Mouse (Mus musculus): ENCODE data around the gene Fads6.

Gene Fads6

DNA sequence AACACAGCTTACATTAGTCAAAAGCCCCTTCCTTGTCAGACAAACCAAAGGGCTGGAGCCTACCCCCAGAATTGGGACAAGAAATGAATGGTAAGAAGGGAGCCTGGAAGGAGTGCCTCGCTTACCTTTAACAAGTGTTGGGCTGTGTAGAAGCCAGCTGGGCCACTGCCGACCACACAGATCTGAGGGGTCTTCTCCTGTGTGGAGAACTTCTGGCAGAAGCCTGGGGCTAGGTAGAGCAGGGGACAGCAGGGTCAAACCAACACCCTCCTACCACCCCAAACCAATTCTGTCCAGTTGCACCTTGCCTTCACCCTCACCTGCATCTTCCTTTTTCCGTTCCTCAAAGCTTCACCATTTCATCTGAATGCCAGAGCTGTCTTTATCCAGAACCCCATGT, 21.5 kb downstream of the Fads6 start:
- no peak for DNase-seq (ENCODE audit: low spot score in 2 of 2)

DNA sequence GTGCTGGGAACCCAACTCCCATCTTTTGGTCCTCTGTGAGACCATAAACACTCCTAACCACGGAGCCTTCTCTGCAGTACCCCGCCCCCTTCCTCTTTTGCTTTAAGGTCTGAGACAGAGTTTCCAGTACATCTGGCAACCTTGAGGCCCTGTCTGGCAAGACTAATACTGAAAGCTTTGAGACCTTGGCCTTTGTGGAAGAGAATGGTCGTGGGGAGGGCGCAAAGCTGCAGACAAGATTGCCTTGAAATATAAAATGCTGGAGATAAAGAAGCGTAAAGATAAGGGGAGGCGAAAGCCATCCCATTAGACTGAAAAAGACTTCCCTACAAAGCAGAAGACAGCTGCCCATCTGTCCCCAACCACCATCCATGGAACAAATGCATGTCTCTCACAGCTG, 22.0 kb downstream of the Fads6 start:
- DNase-seq (ENCODE audit: low spot score in 2 of 2) = no peak

DNA sequence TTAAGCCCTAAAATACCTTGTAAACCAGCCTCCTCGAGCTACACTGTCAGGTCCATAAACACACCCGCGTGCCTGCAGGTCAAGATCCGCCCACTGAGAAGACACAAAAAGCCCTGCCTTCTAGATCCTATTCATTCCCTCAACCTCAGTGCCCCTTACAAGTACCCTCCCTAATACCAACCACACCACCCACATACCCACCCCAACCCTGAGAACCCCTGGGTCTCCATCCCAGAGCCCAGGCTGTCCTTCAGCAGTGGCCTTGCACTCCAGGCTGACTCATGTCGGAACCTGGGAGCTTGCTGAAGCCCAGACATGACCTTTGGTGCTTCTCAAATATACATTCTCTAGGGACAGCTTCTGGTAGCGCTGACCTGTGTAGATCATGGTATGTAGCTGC, 22.7 kb downstream of the Fads6 start:
- no peak for DNase-seq (ENCODE audit: low spot score in 2 of 2)

DNA sequence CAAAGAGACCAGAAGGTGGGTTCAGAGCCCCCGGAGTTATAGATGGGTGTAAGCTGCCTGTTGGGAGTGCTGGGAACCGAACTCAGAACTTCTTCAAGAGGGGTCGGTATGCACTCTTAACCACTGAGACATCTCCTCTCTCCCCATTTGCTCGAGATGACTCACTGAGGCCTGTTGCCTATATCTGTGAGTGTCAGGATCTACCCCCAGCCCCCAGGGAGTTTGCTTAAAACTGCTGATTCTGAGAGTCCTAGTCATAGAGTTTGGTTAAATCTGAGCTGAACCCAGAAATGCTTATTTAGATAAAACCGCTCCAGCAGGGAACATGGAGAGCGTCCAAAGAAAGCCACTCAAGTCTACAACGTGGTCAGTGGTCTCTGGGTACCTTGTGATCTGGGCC, 23.3 kb downstream of the Fads6 start:
- no peak for DNase-seq (ENCODE audit: low spot score in 2 of 2)

DNA sequence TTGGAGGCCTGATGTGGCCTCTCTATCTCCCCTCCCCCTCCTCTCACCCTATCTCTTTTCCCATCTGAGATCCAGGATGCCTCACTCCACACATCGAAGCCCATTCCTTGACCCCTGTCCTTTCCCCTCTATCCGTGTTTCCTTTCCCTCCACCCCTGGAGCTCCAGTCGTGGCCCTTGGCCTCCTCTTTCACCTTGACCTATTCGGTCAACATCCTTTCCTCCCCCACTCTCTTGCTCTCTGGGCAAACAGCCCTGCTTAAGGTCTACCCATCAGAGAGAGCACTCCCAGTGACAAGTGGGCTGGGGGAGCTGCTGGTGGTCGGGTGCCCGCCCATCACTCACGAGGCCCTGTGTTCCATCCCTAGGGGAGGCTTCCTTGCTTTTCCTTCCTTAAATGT, 23.7 kb downstream of the Fads6 start:
- DNase-seq (ENCODE audit: low spot score in 2 of 2) = no peak

DNA sequence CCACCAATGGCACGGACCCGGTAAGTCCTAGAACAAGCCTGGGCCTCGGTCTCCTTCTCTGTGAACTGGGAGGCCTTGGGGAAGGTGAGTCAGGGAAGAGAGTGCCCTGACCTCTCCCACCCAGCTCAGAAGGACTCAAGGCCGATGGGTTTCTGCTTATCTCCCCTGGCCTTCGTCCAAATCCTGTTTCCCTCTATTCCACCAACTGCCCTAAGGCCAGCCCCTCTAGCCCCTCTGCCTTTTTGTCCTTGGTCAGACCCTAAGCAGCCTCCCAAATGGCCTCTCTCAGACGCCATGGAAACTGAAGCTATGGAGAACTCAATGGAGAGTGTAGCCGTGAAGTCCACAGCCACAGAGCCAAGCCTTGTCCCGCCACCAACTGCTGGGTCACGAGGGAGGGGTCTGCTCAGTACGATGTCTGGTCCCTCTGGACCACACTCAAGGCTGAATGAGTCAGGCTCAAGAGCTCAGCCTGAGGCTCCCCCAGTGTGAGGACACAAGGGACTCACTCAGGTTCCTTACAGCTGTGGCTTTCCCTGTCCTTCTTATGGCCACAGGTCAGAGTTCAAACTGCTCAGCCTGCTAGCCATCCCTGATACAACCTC, 24.5 kb downstream of the Fads6 start:
- DNase-seq (ENCODE audit: low spot score in 2 of 2) = no peak

DNA sequence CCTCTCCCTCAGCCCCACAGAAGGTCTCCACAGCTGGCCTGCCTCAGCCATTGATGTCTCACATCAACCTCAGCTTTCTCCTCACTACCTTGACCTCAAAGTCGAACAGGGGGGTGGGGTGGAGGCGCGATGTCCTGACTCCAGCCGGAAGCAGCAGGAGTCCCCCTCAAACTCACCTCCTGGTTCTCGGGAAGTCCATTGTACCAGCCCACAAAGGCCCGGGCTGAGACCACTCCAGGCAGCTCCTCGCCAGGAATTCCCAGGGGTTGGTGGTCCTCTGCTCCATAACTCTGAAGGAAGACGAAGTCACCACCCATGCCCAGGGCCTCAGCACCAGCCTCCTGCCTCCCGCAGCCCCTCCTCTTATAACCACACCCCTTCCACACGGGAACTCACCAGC, 26.0 kb downstream of the Fads6 start:
- DNase-seq (ENCODE audit: low spot score in 2 of 2) = no peak

DNA sequence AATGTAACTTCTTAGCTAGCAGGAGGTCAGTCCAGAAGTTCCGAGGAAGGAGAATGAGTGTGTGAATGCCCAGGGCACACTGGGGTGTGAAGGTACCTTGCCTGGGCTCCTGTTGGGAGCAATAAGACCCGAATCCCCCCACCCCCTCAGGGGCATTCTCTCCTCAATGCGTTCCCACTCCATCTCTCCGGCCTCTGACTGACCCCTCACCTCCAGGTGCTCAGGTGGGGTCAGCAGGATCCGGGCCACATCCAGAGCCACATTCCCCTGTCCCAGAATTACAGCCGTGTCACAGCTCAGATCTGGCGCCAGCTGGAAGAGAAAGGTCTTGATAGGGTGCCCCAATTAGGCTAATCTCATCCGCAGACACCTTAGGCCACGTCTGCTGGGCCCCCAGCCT, 26.4 kb downstream of the Fads6 start:
- DNase-seq (ENCODE audit: low spot score in 2 of 2) = no peak

DNA sequence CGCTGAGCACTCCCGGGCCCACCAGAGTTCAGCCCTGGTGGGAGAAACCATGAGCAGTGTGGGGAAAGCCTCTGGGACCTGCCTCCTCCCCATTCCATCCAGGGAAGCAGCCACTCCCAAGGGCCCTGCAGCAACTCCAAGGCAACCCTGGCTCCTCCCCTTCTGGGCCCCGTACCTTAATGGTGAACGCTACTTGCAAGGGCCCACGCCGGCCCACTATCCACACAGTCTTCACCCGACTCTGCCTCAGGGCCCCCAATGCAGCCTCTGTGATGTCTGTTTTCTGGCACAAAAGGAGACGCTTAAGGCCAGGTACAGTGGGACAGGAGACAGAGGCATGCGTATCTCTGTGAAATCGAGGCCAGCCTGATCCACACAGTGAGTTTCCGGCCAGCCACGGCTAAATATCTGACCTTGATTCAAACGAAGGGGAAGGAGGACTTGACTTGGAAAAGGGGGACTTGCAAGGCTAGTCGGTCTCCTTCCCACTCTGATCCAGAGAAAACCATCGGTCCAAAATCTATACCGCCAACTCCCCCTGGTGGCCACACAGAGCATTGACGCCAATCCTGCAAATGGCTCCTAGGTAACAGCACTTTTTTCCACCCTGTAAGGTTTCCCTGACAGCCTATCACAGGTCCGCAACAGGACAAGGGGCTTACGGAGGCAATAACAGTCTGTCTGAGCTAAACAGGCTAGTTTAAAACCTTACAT, 27.2 kb downstream of the Fads6 start:
- peak in 1 of 2 experiments; percentile 70 for DNase-seq (ENCODE audit: low spot score in 2 of 2)

DNA sequence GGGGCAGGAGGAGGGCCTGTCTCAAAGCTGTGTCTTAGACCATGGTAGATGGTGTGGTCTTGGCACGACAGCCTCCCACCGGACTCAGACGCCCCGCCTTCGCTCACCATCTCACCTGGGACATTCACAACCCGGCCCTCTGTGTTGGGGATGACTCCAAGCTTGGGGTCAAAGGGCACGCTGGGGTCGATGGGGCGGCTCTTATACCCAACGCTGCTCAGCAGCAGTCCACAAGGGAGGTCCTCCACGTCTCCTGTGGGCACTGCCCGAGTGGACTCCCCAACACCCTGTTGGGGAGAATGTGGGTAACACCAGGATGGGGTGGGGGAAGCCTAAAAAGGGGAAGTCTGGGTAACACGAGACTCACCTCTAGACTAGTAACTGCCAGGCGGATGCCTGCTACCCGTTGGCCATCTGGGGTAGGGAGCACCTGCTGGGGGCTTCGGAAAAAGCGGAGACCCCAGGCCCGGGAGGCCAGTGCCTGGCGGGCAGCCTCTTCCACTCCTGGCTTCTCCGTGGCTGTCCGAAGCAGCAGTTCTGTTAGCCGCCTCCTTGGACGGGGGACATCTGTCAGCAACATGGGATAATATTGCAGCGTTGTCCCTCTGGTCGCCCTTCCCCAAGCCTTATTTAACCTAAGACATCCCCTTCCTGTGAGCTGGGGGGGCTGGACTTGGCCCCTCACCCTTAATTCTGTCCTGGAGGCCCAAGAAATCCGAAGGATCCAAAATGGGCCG, 28.0 kb downstream of the Fads6 start:
- no peak for DNase-seq (ENCODE audit: low spot score in 2 of 2)

DNA sequence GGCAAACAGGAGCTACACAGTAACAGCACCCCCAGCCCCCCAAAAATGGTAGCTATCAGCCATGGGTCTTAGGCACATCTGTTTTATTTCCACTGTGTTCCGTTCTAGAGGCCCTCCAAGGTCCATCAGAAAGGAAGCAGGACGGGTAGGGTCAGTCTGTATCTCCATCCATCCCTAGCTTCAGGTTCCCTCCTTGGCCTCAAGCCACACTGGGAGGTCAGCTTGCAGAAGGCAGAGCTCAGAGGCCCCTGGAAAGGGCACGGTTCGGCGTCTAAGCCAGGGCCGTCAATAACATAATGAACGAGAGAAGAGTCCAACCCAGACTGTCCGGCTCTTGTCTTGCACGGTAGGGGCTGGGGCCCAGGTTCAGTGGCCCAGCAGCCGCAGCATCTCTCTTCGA, 29.5 kb downstream of the Fads6 start:
- DNase-seq (ENCODE audit: low spot score in 2 of 2) = no peak

DNA sequence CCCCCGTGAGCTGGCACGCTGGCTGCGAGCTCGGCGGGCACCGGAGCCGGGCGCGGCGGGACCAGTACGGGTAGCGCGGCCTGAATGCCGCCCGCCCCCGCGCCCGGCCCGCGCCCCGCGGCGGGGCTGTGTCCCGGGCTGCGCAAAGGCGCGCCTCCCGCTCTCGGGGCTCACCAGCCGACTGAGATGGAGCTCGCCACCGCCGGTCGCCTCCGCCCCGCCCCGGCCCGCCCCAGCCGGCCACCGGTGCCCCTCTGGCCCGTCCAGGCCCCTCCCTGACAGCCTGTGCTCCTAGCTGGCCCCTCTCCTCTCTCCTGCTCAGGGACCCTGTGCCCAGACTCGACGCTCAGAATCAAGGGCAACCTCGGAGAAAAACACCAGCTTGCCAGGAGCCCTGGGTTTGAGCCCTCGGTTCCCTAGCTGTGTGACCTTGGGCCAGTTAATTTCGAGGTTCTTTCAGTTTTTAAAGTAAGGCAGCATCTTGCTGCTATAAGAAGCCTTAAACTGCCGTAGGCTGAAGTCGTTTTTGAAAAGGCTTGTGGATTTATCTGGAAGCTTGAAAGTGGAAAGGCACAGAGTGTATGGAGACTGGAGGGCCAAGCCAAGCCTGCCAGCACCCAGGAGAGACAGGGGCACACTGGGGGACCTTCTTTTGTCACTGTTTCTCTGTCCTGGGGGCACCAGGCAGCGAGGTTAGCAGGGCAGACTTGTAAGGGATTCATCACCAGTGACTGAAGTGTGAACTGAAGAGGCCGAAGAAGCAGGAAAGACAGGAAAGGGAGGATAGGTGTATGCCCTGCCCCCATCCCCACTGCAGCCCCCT, 30.2 kb downstream of the Fads6 start, which contains the start of gene Grin2c:
Grin2c (minus strand) TSS at position 183 of the 823 bp plus-strand sequence.
- no peak for DNase-seq (ENCODE audit: low spot score in 2 of 2)

DNA sequence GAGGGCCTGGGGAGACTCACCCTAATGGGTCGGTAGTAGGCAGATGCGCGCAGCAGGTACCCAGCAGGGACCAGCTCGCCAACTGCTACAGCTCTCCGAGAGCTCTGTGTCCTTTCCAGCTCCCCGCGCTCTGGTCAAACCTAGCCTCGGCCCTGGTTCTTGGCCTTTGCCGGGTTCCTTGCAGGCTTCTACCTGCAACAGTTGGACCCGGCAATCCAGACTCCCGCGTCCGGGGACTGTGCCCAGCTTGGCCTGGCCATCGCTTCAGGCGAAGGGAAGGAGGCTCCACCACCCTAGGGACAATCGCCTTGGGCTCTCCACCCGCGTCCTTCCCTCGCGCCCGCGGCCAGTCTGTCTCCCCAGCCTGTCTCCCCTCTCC, 31.1 kb downstream of the Fads6 start:
- no peak for DNase-seq (ENCODE audit: low spot score in 2 of 2)

DNA sequence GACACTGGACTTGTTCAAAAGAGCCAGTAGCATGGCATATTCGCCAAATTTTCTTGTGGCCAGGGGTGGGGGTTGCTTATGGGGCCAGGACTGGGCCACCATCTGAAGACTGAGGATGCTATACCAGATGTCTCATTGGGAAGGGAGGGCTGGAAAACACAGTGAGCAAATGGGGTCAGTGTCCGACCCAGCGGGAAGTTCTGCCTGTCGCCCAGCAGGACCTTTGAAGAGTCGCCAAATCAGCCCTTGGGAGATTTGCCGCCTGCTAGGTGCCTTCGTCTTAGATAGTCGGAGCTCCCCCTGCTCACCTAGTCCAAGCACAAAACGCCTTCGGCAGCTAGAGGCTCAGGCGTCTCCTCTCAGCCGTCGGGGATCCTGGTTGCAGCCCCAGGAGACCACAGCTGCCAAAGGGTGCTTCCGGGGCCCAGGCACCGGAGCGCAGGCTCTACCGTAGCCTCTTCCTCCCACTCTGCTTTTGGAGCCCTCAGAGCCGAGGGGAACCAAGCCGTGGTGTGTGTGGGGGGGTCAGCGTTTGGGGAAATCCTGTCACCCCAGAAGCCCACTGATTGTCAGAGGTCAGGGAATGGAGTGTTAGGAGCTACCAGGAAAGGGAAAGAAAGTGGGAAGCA, 31.6 kb downstream of the Fads6 start:
- no peak for DNase-seq (ENCODE audit: low spot score in 2 of 2)

DNA sequence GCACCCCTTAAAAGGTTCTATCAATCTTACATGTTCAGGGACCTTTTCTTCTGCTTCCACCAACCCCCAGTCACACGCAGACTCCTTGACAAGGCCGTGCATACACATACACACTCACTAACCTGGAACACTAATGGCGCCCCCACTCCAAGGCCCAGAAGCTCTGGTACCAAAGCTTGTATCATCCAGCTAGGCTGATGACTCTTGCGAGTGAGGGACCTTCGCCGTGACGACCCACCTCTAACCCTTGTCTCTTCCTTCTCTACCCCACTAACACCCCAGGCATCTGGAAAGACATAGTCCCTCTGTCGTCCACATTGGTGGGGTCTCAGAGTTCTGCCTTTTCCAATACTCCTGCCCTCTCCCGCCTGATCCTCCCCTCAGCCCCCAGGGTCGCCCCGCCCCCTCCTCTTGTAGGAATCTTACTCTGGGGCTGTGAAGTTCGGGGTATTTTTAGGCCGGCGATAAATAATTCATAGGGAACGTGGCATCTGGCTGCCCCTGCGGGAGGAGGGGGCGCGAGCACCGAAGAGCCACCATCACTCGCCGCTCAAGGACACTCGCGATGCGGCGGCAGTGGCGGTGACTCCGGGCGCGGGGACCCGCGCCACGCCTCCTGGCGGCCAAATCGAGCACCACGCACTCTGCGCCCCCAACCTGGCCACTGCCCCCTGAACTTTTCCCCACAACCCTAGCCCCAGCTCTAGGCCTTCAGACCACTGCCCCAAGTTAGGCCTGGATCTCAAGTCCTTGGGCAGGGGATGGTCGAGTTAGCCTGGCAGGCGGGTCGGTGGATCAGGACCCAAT, 32.4 kb downstream of the Fads6 start:
- DNase-seq (ENCODE audit: low spot score in 2 of 2) = no peak

DNA sequence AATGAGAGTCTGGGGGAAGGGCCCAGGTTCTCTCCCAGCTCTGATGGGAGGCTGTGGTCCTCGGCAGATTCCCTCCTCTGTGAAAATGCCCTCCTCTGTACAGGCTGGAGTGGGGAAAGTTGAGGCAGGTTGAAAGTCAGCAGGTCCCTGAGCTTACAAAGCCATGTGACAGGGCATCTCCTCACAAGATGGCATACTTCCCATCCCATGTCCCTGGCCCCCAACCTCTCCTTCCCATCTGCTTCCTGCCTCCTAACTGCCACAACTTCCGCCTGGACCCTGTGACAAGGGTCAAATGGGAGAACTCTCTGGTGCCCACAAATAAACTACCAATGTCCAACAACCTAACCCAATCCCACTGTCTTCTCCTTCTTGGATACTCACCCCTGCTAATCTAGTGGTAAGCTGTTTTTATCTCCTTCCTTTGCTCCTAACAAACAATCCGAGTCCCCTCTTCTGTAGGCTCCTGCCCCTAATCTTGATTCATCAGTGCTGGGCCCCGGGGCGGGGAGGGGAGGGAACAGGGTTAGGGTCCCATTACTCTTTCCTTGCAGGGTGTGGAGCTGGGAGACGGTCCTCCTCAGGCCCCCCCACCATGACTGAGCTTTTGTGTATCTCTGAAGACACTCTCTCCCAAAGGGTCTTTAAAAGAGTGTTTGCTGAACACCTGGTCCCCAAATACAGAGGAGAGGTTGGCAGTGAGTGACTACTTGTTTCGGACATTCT, 33.2 kb downstream of the Fads6 start:
- DNase-seq (ENCODE audit: low spot score in 2 of 2) = no peak

DNA sequence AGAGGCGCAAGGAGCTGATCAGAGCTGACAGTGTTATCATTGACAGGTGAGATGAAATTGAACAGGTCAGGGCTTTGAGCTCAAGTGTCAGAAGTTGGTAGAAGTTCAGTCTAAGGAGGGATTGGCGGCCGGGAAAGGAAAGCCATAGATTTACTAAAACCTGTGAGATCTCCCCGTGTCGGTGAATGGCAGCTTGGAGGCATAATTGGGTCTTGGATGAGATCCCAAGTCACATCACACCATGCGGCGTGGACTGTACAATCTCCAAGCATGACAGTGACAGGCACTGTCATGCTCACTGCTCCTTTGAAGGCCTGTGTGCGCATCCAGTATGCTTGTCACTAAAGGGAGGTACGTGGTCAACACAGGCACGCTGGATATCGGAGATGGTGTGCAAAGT, 34.5 kb downstream of the Fads6 start:
- DNase-seq (ENCODE audit: low spot score in 2 of 2) = no peak

DNA sequence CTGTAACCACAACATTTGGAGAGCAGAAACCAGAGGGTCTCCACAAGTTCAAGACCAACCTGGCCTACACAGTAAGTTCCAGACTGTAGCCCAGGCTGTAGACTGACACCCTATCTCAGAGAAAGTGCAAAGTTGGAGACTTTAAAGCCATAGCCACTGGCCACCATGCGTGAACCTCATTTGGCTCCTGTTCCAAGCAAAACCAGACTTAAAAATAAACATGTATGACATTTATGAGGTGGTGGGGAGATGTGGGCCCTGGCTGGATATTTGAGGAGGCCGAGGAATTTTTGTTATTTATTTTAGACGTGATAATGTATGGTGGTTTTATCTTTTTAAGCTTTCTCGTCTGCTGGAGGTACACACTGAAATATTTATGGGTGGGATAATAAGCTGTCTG, 38.3 kb downstream of the Fads6 start:
- DNase-seq (ENCODE audit: low spot score in 2 of 2) = no peak

DNA sequence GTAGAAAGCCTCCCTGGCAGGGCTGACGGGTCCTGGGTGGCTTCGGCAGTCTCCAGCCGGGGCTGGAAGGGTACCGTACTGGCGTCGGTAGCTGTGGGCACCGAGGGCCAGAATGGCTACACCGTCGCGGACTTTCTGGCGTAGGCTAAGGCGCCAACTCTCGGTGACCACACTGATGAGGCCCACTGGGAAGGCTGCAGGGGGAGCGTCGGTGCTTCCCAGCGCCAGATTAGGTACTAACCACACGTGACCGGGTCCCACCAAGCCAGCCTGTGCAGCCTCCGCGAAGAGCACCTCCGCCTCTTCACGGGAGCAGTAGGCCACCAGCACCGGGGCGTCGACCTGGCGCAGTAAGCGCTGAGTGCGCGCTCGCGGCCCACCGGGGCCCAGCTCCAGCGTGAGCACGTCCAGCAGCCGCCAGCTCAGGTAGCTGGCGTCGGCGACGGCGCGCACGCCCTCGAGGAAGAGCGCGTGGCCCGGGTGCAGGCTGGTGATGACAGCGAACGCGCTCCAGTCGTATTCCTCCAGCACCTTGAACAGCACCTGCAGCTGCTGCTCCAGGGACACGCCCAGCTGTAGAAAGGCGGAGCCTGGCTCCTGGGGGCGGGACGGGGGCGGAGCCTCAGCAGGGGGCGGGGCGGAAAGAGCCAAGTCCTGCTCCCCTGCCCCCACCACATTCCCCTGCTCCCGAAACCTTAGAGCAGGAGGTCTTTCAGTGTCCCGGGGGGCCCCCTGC, 39.5 kb downstream of the Fads6 start:
- no peak for DNase-seq (ENCODE audit: low spot score in 2 of 2)

DNA sequence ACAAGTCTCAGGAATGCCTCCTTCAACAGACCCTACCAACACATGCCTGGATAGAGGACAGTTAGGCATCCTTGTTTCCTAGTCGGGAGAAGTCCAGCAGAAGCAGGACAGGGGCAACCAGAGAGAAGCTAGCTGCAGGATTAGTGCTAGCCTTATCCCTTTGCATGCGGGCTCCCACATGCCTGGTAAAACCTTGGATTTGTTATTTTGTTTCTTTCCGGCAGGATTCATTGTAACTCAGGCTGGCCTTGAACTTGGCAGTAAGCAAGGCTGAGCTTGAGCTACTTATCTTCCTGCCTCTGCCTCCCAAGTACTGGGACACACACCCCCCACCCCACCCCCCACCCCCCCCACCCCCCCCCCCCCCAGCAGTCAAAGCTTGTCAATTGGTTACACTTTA, 46.2 kb downstream of the Fads6 start:
- DNase-seq (ENCODE audit: low spot score in 2 of 2) = no peak
